ENCODE assay signal across 8 mouse cellular contexts in genomic region chr5:14252583-14252982, GRCm38 (mm10).
DNase-seq lines count a peak whose midpoint lies in the region; ATAC-seq lines count a peak whose summit lies in the region.

No protein-coding gene starts in this region.

- no peak overlapping the region for H3K9ac ChIP-seq in midbrain, embryonic 12.5 days (replicated peaks)
- H3K9ac ChIP-seq in midbrain, embryonic 16.5 days (ENCODE audit: low read depth, low read length) = no peak overlapping the region

- no peak overlapping the region for H3K4me2 ChIP-seq in midbrain, embryonic 12.5 days (replicated peaks)
- H3K4me2 ChIP-seq in midbrain, embryonic 16.5 days (ENCODE audit: low read length) = no peak overlapping the region

- H3K27ac ChIP-seq in midbrain, embryonic 12.5 days (replicated peaks) = no peak overlapping the region
- H3K27ac ChIP-seq in midbrain, embryonic 16.5 days (ENCODE audit: low read length) = no peak overlapping the region
- H3K27ac ChIP-seq in limb, embryonic 10.5 days = no peak overlapping the region

- no peaks in the 10 kb centered on the region for H3K36me3 ChIP-seq in midbrain, embryonic 12.5 days
- no peaks in the 10 kb centered on the region for H3K36me3 ChIP-seq in midbrain, embryonic 16.5 days (ENCODE audit: control insufficient read depth, insufficient read depth, low read length)
- no peaks in the 10 kb centered on the region for H3K36me3 ChIP-seq in limb, embryonic 10.5 days

- DNase-seq in gastrocnemius, postnatal 10 days = peak; percentile 25
- DNase-seq in gastrocnemius, postnatal 25 days = no peak
- peak; percentile 30 for DNase-seq in brain, adult 2 months (ENCODE audit: low read depth, low spot score)
- DNase-seq in limb, embryonic 10.5 days (ENCODE audit: low spot score) = peak; percentile 63
- peak; percentile 3 for DNase-seq in yolk sac, embryonic 10.5 days (ENCODE audit: low spot score)
- DNase-seq in spleen, adult 18-20 months = no peak

- H3K4me3 ChIP-seq in midbrain, embryonic 12.5 days = no peak overlapping the region
- H3K4me3 ChIP-seq in midbrain, embryonic 16.5 days (ENCODE audit: low read depth, low read length) = no peak overlapping the region
- H3K4me3 ChIP-seq in limb, embryonic 10.5 days = no peak overlapping the region

- no peaks in the 10 kb centered on the region for H3K27me3 ChIP-seq in midbrain, embryonic 12.5 days
- H3K27me3 ChIP-seq in midbrain, embryonic 16.5 days (ENCODE audit: control insufficient read depth, insufficient read depth, low read depth, low read length) = no peaks in the 10 kb centered on the region
- H3K27me3 ChIP-seq in limb, embryonic 10.5 days (ENCODE audit: low read depth, poor library complexity, severe bottlenecking) = no peaks in the 10 kb centered on the region

- no peaks in the 10 kb centered on the region for H3K4me1 ChIP-seq in midbrain, embryonic 12.5 days
- no peaks in the 10 kb centered on the region for H3K4me1 ChIP-seq in midbrain, embryonic 16.5 days (ENCODE audit: control insufficient read depth, insufficient read depth, low read length)
- H3K4me1 ChIP-seq in limb, embryonic 10.5 days = no peaks in the 10 kb centered on the region

- ATAC-seq in midbrain, embryonic 12.5 days (ENCODE audit: low FRiP score, low read depth) = 0 out of 2 replicates have a peak, but pooled peaks have one; percentile 19
- ATAC-seq in midbrain, embryonic 16.5 days = no peak

- 41% methylated on average over 8 of the region's 8 CpGs for WGBS in midbrain, embryonic 12.5 days
- 43% methylated on average over 8 of the region's 8 CpGs for WGBS in midbrain, embryonic 16.5 days
- WGBS in limb, embryonic 10.5 days = 44% methylated on average over 8 of the region's 8 CpGs

- H3K9me3 ChIP-seq in midbrain, embryonic 12.5 days = no peaks in the 10 kb centered on the region
- no peaks in the 10 kb centered on the region for H3K9me3 ChIP-seq in midbrain, embryonic 16.5 days (replicated peaks; ENCODE audit: control insufficient read depth, low read length, poor library complexity, severe bottlenecking)
- H3K9me3 ChIP-seq in limb, embryonic 10.5 days (replicated peaks) = no peaks in the 10 kb centered on the region

Comparison
In these comparisons a context has a peak if more than half of its experiments do, and no peak if none do; other contexts are left out.
1. DNase-seq: peak in gastrocnemius, postnatal 10 days (single experiment), brain, adult 2 months (single experiment), limb, embryonic 10.5 days (single experiment) and yolk sac, embryonic 10.5 days (single experiment); none in gastrocnemius, postnatal 25 days (single experiment) and spleen, adult 18-20 months (0 of 2).